Mouse (Mus musculus): ENCODE data around the gene Nectin1. TPM values are rescaled to one million over a fixed set of nuclear protein-coding genes. Genes with fewer than 3 reads are reported as not detected.

The Nectin1 gene
- polyA plus RNA-seq (2012): 2.9 and 3.7 TPM in 2 replicates

DNA sequence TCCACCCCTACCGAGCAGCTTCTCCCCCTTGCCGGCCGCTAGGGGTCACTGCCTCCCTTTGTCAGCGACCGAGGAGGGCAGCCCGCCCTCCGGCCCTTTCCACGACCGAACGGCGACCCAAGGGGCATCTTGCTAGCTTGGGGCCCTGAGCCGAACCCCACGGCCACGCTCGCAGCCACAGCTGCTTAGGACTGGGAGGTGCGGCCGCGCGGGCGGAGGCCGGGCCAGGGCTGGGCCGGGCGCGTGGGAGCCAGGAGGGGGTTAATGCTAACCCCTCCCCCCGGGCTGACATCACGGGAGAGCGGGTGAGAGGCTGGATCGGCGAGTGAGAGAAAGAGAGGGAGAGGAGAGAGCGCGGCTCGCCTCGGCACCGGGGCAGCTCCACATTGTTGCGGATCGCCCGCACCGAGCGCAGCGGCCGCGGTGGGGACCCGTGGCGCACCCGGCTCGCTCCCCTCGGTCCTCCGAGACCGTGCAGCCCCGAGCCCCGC, at the start of gene Nectin1:
Nectin1 (plus strand) TSS at position 338 of the 491 bp plus-strand sequence.

Measured in megakaryocyte-erythroid progenitor cell, adult 5 weeks (primary cell).